Mouse (Mus musculus): ENCODE data around the gene Fcho1. TPM values are rescaled to one million over a fixed set of nuclear protein-coding genes. Genes with fewer than 3 reads are reported as not detected.
"Not testable (repeated sequence)": the region's sequence is repeated elsewhere in the genome, so short reads cannot be mapped to it uniquely, and the experiment has no call there.

Gene Fcho1
- 10 to 100 TPM; 37.6 to 66.4 (median 54.3) TPM for polyA plus RNA-seq (2017; shearing (Covaris generic))

DNA sequence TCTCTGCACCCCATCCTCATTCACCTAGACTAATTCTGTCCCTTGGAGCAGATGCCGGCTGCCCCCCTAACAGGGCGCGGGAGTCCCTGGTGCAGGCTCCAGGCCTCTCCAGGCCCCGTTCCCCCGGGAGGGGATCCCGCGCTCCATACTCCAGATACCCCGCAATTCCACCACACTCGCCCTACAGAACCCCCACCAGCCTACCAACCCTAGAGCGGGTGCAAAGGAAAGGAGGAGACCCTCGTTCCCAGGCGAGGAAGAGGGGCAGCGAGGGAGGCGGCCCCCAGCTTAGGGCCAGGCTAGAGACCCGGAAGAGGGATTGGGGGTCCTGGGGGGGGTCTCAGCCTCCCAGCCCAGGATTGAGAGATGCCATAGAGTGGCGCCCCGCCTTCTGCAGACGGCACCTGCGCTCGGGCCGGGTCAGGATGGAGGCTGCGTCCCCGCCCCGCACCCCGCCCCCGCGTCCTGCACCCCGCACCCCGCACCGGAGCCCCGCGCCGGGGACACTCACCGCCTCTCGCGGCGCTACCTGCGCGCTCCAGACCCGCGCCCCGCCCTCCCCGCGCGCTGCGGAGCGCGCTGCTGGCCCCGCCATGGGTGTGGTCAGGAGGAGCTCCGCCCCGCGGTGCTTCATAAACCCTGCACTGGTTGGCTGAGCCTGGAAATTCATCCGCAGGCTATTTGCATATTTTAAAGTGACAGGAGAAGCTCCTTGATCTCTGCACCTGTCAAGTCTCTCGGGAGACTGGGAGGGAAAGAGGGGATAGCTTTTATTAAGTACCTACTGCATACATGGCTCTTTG, at the start of gene Fcho1:
Fcho1 (minus strand) TSS at position 595 of the 803 bp plus-strand sequence.
- ATAC-seq: peak; percentile 68

- ATAC-seq: no peak
Observed at GRCm38 (mm10) chr8:71771336-71771735, 45.8 kb upstream of the Fcho1 start.

GRCm38 (mm10) chr8:71758816-71759215, 33.3 kb upstream of the Fcho1 start:
- ATAC-seq: no peak

GRCm38 (mm10) chr8:71752881-71753552, 27.5 kb upstream of the Fcho1 start:
- ATAC-seq: not testable (repeated sequence)

DNA sequence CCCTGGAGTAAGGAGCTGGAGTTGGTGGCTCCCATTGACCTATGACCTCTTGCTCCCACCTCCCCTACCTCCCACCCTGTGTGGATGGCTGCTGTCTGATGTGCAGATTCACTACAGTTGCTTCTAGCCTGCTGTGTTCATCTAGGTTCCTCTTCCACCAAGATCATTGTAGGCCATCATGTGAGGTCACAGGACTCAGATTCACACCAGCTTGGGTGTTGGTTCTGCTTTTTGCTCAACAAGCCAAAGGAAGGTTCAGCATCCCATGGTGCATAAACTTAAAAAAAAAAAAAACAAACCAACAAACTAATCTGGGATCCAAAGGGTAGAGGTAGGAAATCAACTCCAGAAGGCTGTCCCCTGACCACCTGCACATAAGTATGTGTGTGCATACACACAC, 26.7 kb upstream of the Fcho1 start:
- ATAC-seq: not testable (repeated sequence)

DNA sequence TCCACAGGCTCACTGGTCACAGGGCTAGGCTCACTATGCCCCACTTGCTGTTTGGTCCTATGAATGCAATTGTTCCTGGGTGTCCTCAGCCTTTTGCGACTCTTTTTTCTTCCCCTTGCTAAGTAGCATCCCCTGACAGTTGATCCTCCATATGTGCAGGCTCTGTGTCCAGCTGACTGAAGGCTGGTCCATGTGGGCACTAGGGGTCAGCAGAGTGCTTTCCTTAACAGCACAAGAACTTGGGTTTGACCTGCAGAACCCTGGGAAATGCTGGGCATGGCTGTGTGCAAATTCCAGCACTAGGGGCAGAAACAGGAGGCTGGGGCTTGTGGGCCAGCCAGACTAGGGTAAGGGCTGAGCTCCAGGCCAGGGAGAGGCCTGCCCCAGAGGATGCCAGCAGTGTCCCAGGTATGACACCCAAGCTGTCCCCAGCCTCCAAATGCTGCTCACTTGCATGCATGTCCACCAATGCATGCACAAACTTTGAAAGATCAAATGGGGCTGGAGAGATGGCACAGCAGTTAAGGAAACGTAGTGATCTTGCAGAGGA, 25.9 kb upstream of the Fcho1 start:
- not testable (repeated sequence) for ATAC-seq

GRCm38 (mm10) chr8:71749321-71750075, 24.0 kb upstream of the Fcho1 start:
- ATAC-seq: not testable (repeated sequence)

DNA sequence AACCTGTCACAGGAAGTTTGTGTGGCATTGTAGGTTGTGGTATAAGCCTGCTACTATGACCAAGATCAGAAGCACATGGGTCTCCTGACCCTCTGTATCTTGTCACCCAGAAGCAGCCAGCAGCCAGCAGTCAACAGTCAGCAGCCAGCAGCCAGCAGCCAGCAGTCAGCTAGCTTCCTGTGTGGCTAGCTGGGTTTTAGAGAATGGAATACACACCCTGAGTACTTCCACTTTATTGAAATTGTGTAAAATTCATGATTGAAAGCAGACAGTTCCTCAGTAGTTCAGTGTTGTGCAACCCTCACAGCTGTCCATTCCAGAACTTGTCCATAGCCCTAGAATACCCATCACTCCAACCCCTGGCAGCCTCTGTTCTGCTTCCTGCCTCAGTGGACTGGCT, 21.6 kb upstream of the Fcho1 start:
- ATAC-seq: not testable (repeated sequence)

GRCm38 (mm10) chr8:71745322-71745721, 19.8 kb upstream of the Fcho1 start:
- ATAC-seq: no peak

- no peak for ATAC-seq
Observed at GRCm38 (mm10) chr8:71742783-71743182, 17.3 kb upstream of the Fcho1 start.

DNA sequence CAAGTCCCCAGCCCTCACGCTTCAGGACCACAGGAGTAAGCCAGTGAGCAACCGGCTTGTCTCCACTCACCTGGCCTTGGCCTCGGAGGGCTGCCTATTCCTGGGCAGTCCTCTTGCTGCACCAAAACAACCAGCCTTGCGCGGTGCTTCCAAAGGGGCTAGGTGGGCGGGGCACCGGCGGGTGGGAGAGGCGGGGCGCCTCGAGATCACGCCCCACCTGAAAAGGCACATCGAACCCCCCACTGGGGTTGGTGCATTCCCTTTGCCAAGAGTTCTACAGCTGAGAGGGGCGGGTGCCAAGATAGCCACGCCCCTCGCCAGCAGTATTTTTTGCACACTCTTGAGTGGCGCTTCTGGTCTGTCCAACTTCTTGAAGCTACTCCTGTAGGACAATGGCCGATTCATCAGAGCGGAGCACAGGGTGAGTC, 16.2 kb upstream of the Fcho1 start:
- no peak for ATAC-seq

GRCm38 (mm10) chr8:71741226-71741625, 15.7 kb upstream of the Fcho1 start:
- ATAC-seq: no peak

DNA sequence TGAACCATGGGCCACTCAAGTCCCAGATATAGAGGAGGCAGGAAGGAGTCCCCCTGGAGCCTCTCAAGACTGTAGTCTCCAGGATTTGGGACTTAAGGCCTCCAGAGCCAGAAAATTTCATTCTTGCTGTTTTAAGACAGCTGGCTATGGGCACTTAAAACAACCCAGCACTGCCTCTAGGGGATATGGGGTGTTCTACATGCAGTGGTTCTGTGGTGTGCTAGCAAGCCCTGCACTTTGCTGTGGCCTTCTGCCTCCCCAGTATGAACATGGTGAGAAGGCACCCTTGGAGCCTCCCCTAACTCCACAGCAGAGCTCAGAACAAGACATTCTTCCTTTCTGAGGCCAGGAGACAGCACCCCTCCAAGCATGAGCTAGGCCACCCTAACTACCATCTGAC, 12.8 kb upstream of the Fcho1 start:
- ATAC-seq: not testable (repeated sequence)

DNA sequence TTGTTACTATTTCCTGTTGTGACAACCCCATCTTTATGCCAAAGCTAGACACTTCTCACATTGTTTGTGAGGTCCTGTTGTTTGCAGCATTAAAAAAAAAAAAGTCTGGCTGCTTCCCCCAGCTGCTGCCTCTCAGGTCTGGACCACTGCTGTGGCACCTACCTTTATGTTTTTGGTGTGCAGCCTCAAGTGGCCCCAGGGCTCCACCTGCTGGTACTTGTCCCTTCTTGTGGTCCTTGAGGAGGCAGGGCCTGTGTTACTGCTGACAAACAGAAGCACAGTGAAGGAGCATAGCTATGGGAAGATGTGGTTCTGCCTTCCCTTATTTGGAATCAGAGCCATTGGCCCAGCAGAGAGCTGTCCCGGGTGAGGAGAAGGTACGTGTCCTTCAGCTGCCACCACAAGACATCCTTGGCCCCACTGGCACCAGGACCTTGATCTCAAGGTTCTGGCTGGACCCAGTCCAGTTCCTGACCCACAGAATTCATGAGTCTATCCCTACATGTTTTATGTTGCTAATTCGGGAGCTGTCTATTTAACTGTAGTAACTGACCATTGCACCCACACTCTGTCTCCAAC, 6.2 kb upstream of the Fcho1 start:
- peak; percentile 50 for ATAC-seq

- peak; percentile 76 for ATAC-seq
Observed at GRCm38 (mm10) chr8:71728826-71729620, 3.5 kb upstream of the Fcho1 start.

- ATAC-seq: no peak
Observed at GRCm38 (mm10) chr8:71728240-71728785, 2.8 kb upstream of the Fcho1 start.

DNA sequence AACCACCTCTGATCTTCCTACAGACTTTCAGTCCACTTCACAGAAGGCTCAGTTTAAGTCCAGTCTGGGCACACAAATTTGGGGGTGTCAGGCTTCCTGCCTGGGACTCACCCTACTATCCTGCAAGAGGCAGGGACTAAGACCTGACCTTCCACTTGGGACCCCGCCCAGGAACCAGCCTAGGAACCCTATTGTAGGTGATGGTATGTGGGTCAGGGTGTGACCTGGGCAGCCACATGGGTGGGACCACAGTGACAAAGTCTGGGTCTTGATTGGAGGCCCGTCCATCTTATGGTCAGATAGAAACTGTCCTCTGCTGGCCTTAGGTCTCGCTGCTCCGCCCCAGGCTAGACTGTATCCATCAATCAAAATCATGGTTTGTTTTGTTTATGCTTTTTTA, 1.1 kb downstream of the Fcho1 start:
- ATAC-seq: no peak

GRCm38 (mm10) chr8:71723047-71723551, 2.4 kb downstream of the Fcho1 start:
- ATAC-seq: peak; percentile 88

DNA sequence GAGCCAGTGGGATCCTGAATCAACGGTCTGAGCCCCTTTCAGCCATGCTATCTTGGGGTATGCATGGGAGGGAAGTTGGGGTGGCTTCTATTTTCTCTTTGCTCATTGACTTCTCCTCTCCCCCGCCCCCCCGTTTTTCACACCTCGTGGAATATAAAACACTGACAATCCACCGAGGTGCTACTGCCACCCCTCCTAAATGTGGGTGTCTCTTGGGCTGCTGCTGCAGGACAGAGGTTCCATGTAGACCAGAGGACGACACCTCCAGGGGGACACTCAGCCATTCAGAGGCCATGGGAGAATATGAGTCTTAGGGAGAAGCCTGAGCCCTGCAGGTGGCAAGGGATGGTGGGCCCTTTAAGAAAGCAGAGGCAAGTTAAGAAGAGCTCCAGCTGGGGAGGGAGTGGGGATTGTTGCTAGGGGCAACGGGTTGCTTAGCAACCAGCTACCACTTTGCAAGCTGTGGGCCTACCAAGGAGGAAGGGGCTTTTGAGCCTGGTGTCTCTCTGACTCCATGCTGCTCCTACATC, 5.5 kb downstream of the Fcho1 start:
- no peak for ATAC-seq

DNA sequence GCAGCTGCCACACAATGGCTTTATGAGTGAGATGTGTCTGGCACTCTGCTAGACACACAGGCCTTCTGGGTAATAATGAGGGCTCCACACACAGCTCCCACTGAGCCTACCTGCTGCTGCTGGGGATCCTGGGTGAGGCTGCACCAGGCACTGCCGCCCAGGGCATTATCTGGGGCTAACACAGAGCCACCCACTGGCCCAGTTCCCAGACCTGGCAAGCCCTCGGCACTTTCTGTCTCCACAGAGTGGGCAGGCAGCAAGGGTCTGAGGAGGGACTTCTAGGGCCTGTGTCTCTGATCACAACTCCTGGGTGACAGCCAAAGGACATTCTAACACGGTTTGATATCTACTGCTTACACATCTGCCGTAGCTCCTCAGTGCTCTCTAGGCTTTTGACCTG, 6.3 kb downstream of the Fcho1 start:
- no peak for ATAC-seq

DNA sequence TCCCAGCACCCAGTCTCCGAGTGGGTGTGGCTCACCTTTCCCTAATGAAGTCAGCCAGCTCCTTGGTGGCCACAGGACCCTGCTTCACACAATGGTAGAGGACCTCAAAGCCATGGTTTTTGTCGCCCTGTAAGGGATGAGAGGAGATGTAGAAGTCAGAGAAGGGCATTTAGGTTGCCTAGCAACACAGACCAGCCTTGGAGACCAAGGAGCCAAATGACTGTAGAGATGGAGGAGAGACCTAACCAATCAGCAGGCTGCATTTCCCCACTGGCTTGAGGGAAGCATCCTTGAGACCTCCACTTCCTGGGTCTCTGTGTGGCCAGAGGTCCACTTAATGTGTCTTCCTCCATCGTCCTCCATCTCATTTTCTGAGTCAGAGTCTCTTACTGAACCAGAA, 7.3 kb downstream of the Fcho1 start:
- no peak for ATAC-seq
